Mouse (Mus musculus) A20 (cell line): ENCODE measurements around the gene 9630041A04Rik.

Experiments used
- DNase-seq: peaks from one replicate; pipeline ENCODE4 v3.0.0-alpha.2; 2011; ENCODE audit warnings: low read depth, low spot score

9630041A04Rik gene

GRCm38 (mm10) chr9:101919324-101919723 lies 57.7 kb downstream of the 9630041A04Rik start:
- no peak for DNase-seq

GRCm38 (mm10) chr9:101922846-101923245 lies 61.2 kb downstream of the 9630041A04Rik start:
- DNase-seq = no peak

- DNase-seq = no peak
Measured at GRCm38 (mm10) chr9:101924829-101925228, 63.2 kb downstream of the 9630041A04Rik start.

- DNase-seq = no peak
Measured at GRCm38 (mm10) chr9:101933946-101934573, 72.4 kb downstream of the 9630041A04Rik start.

GRCm38 (mm10) chr9:101934887-101935286 lies 73.2 kb downstream of the 9630041A04Rik start:
- DNase-seq = no peak

- DNase-seq = no peak
Measured at GRCm38 (mm10) chr9:101938066-101938465, 76.4 kb downstream of the 9630041A04Rik start.

- no peak for DNase-seq
Measured at GRCm38 (mm10) chr9:101939006-101939405, 77.4 kb downstream of the 9630041A04Rik start.

GRCm38 (mm10) chr9:101940182-101940581 lies 78.5 kb downstream of the 9630041A04Rik start:
- no peak for DNase-seq

GRCm38 (mm10) chr9:101942058-101942669 lies 80.5 kb downstream of the 9630041A04Rik start:
- DNase-seq = no peak

- DNase-seq = no peak
Measured at GRCm38 (mm10) chr9:101945326-101945725, 83.7 kb downstream of the 9630041A04Rik start.

- no peak for DNase-seq
Measured at GRCm38 (mm10) chr9:101945814-101946213, 84.2 kb downstream of the 9630041A04Rik start.

- no peak for DNase-seq
Measured at GRCm38 (mm10) chr9:101950101-101950500, 88.5 kb downstream of the 9630041A04Rik start.

GRCm38 (mm10) chr9:101954529-101954928 lies 92.9 kb downstream of the 9630041A04Rik start:
- DNase-seq = no peak

- no peak for DNase-seq
Measured at GRCm38 (mm10) chr9:101956228-101956627, 94.6 kb downstream of the 9630041A04Rik start.

GRCm38 (mm10) chr9:101971806-101972205 lies 110.2 kb downstream of the 9630041A04Rik start:
- DNase-seq = no peak

GRCm38 (mm10) chr9:101972314-101972713 lies 110.7 kb downstream of the 9630041A04Rik start:
- no peak for DNase-seq

- DNase-seq = no peak
Measured at GRCm38 (mm10) chr9:101976884-101977465, 115.3 kb downstream of the 9630041A04Rik start.

- DNase-seq = no peak
Measured at GRCm38 (mm10) chr9:101981161-101981560, 119.5 kb downstream of the 9630041A04Rik start.

GRCm38 (mm10) chr9:101982378-101982777 lies 120.7 kb downstream of the 9630041A04Rik start:
- no peak for DNase-seq

GRCm38 (mm10) chr9:101986910-101987309 lies 125.3 kb downstream of the 9630041A04Rik start:
- no peak for DNase-seq

- no peak for DNase-seq
Measured at GRCm38 (mm10) chr9:101990032-101990431, 128.4 kb downstream of the 9630041A04Rik start.

GRCm38 (mm10) chr9:101990836-101991235 lies 129.2 kb downstream of the 9630041A04Rik start:
- DNase-seq = no peak
